Mouse (Mus musculus) embryonic facial prominence, embryonic 12.5 days (tissue): Measurements from ENCODE around the gene Dnajb12. TPM values are rescaled to one million over a fixed set of nuclear protein-coding genes. Genes with fewer than 3 reads are reported as not detected.

Source experiments
- ATAC-seq: fragments of 200-750 bp; cut with Nextera tagmentation; 2 replicates; pipeline ENCODE4 v1.8.0; 2017; ENCODE audit not compliant: insufficient number of reproducible peaks, insufficient read depth, low FRiP score, low TSS enrichment
- H3K27ac ChIP-seq: fragments of 300-500 bp; sonication (generic); 2 replicates; pipeline ENCODE4 v1.5.1; 2016; ENCODE audit warnings: mild to moderate bottlenecking
- H3K27me3 ChIP-seq: fragments of 300-500 bp; sonication (generic); 2 replicates; pipeline ENCODE4 v1.6.1; 2016; ENCODE audit warnings: mild to moderate bottlenecking, moderate library complexity
- H3K36me3 ChIP-seq: fragments of 300-500 bp; sonication (generic); 2 replicates; pipeline ENCODE4 v1.6.1; 2016; ENCODE audit warnings: mild to moderate bottlenecking
- H3K4me1 ChIP-seq: fragments of 300-500 bp; sonication (generic); 2 replicates; pipeline ENCODE4 v1.6.1; 2016
- H3K4me2 ChIP-seq: fragments of 300-500 bp; sonication (generic); replicated peaks from 2 replicates; pipeline ENCODE4 v1.6.1; 2016; ENCODE audit warnings: mild to moderate bottlenecking, moderate library complexity
- H3K4me3 ChIP-seq: fragments of 300-500 bp; sonication (generic); 2 replicates; pipeline ENCODE4 v1.5.1; 2016; ENCODE audit warnings: mild to moderate bottlenecking
- H3K9ac ChIP-seq: fragments of 300-500 bp; sonication (generic); 2 replicates; pipeline ENCODE4 v1.6.1; 2016; ENCODE audit warnings: mild to moderate bottlenecking, moderate library complexity
- H3K9me3 ChIP-seq: fragments of 300-500 bp; sonication (generic); 2 replicates; pipeline ENCODE4 v1.6.1; 2016; ENCODE audit warnings: mild to moderate bottlenecking, moderate library complexity
- WGBS: fragments of 180-500 bp; shearing (Covaris S2); methylation state at CpG from one replicate; pipeline ENCODE4 v1.1.7; 2016; 5-methylcytosine and 5-hydroxymethylcytosine counted together
- polyA plus RNA-seq: library from polyadenylated mRNA; unstranded; fragments of >200 nt; fragmentation: Nextera tagmentation; extraction: Ambion mirVana; gene quantifications from 2 replicates; pipeline ENCODE4 v1.2.1, GENCODE M21; 2016

Dnajb12 gene
- polyA plus RNA-seq, 1 experiment from 2014 or later: 19.9 TPM

GRCm38 (mm10) chr10:59911091-59911490, 31.7 kb downstream of the Dnajb12 start:
- WGBS: 34% methylated on average over 6 of the region's 6 CpGs
- Histone ChIP-seq H3K4me2 (peak overlapping the region; percentile 41), H3K27ac (0 out of 2 replicates have a peak overlapping the region, but pooled peaks have one; percentile 30), H3K4me3 (peak overlapping the region; percentile 2; the same call in 1 of the 2 replicates), H3K9me3 (no peaks in the 10 kb centered on the region), H3K9ac (no peak overlapping the region), H3K27me3 (no peaks in the 10 kb centered on the region), H3K4me1 (peaks cover 56% of the 10 kb centered on the region), H3K36me3 (no peaks in the 10 kb centered on the region)
- ATAC-seq: no peak

DNA sequence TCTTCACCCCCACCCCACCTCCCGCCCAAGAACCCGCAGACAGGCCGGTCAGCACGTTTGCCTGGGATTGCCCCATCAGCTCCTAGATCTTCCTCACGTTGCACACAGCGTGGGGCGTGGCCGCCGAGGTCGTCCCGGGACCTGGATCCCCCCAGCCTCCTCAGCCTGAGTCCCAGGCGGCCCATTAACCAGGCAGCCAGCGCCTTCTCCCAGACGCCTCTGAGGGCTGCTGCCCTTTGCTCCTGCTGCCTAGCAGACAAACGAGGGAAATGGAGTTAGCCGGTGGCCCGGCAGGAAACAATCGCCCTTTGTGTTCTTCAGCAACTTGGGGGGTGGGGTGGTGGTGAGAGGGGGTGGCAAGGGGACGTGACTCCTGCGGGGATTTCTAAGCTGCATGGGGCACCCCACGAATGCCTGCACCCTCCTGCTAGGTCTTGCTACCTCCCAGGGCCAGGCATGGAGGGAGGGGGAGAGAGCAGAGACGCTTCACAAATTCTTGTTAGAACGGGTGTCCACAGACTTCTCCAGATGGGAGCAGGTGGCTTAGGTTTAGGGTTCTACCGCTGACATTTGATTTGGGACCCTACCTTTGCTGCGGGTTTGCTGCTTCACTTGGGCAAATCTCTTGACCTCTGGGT, 32.3 kb downstream of the Dnajb12 start:
- no peaks in the 10 kb centered on the region for H3K9me3 ChIP-seq
- H3K9ac ChIP-seq: no peak overlapping the region
- ATAC-seq: no peak
- WGBS: 3% methylated on average over 25 of the region's 25 CpGs
- peak overlapping the region; percentile 2; the same call in 1 of the 2 replicates for H3K4me3 ChIP-seq
- peak overlapping the region; percentile 41 for H3K4me2 ChIP-seq
- H3K36me3 ChIP-seq: no peaks in the 10 kb centered on the region
- no peaks in the 10 kb centered on the region for H3K27me3 ChIP-seq
- H3K4me1 ChIP-seq: peaks cover 60% of the 10 kb centered on the region
- peak overlapping the region; percentile 30; the same call in 1 of the 2 replicates for H3K27ac ChIP-seq

DNA sequence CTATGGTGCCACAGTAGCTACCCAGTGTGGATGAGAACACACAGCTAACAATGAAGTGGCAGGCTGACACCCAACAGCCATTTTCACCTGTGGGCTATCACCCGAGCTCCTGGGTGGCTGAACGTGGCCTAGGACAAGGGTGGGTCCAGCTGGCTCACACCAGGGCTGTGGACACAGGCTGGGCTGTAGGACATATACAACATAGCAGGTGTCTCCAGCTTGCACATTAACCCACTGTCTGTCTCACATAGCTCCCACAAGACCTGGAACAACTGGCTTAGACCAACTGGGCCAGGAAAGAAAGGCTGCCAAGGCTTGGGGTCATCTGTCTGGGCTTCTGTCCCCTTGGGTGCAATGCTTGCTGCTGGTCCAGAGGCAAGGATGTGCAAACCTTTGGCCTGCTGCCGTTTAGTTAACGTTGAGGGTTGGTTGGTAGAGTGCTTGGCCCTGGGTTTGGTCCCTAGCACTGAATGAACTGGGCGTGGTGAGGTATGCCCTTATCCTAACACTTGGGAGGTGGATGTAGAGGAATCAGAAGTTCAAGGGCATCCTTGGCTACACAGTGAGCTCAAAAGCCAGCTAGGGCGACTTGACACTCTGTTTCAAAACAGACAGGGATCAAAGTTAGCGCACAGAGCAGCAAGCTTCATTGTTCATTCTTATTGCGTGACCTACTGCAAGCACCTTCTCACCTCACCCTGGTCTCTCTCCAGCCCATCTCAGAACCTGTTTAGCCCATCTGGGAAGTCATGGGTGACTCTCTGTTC, 36.0 kb downstream of the Dnajb12 start:
- H3K4me2 ChIP-seq: no peak overlapping the region
- H3K4me1 ChIP-seq: peaks cover 43% of the 10 kb centered on the region
- no peak overlapping the region for H3K27ac ChIP-seq
- no peak for ATAC-seq
- 85% methylated on average over 8 of the region's 8 CpGs for WGBS
- H3K9me3 ChIP-seq: no peaks in the 10 kb centered on the region
- H3K36me3 ChIP-seq: no peaks in the 10 kb centered on the region
- no peak overlapping the region for H3K9ac ChIP-seq
- H3K27me3 ChIP-seq: no peaks in the 10 kb centered on the region
- H3K4me3 ChIP-seq: no peak overlapping the region

DNA sequence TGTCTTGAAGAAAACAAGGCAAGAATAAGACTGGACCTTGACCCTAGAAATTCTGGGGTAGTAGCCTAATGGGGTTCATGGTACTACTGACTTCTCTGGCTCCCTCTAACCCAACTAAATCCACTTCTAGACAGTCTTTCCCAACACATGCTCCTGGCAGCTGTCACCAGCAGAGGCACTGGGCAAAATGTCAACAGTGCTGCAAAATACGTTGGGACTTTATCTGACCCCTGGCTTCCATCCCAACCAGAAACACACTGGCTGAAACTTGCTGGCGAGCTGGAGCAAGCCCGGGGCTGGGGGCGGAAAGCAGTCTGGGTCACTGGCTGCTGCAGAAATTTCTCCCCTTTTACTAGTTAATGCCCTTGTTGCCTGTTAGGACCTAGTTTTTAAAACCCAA, 36.8 kb downstream of the Dnajb12 start:
- Histone ChIP-seq H3K4me1 (peaks cover 41% of the 10 kb centered on the region), H3K4me3 (peak overlapping the region; percentile 19; the same call in 1 of the 2 replicates)
- no peak for ATAC-seq

GRCm38 (mm10) chr10:59916649-59917048, 37.3 kb downstream of the Dnajb12 start:
- no peak overlapping the region for H3K9ac ChIP-seq
- peak overlapping the region; percentile 19; the same call in 1 of the 2 replicates for H3K4me3 ChIP-seq
- under 1% methylated on average over 10 of the region's 10 CpGs for WGBS
- no peaks in the 10 kb centered on the region for H3K36me3 ChIP-seq
- H3K4me2 ChIP-seq: peak overlapping the region; percentile 51
- no peaks in the 10 kb centered on the region for H3K27me3 ChIP-seq
- peaks cover 41% of the 10 kb centered on the region for H3K4me1 ChIP-seq
- H3K27ac ChIP-seq: peak overlapping the region; percentile 76
- ATAC-seq: peak; percentile 86
- no peaks in the 10 kb centered on the region for H3K9me3 ChIP-seq

More for the DNA sequence above, 36.8 kb downstream of the Dnajb12 start:
- peak overlapping the region; percentile 76 for H3K27ac ChIP-seq
- H3K4me2 ChIP-seq: peak overlapping the region; percentile 51
- H3K9me3 ChIP-seq: no peaks in the 10 kb centered on the region
- H3K36me3 ChIP-seq: no peaks in the 10 kb centered on the region
- no peaks in the 10 kb centered on the region for H3K27me3 ChIP-seq
- no peak overlapping the region for H3K9ac ChIP-seq
- WGBS: 6% methylated on average over 4 of the region's 4 CpGs

GRCm38 (mm10) chr10:59918111-59918510, 38.8 kb downstream of the Dnajb12 start:
- WGBS: 89% methylated on average over 4 of the region's 4 CpGs
- no peak for ATAC-seq

DNA sequence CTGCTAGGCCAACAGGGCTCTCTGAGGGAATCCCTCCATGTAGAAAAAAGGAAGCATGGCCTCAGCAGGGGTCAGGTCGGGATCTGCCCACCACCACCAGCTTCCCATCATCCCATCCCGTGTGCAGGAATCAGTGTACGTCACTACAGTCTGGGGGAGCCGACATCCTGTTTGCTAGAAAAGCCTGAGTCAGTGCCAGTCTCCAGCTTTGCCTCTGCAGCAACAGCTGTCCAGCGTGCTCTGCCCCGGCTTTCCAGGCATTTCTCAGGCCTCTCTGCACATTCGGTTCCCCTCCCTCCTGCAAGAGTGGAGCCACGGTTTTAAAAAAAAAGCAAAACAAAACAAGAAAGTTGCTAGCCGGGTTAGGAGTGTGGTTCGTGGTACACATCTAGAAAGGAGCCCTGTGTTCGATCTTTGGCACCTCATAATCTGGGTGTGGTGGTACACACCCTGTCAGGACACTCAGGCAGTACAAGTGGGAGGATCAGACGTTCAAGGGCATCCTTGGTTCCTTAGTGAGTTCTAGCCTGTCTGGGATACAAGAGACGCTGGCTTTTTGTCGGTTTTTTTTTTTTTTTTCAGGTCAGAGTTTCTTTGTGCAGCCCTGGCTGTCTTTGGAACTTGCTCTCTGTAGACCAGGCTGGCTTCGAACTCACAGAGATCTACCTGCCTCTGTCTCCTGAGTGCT, 40.3 kb downstream of the Dnajb12 start:
- no peak for ATAC-seq
- no peaks in the 10 kb centered on the region for H3K27me3 ChIP-seq
- H3K4me2 ChIP-seq: no peak overlapping the region
- H3K9ac ChIP-seq: no peak overlapping the region
- H3K36me3 ChIP-seq: no peaks in the 10 kb centered on the region
- H3K27ac ChIP-seq: peak overlapping the region; percentile 88
- H3K9me3 ChIP-seq: no peaks in the 10 kb centered on the region
- H3K4me1 ChIP-seq: peaks cover 34% of the 10 kb centered on the region
- 36% methylated on average over 15 of the region's 15 CpGs for WGBS
- H3K4me3 ChIP-seq: no peak overlapping the region

More at GRCm38 (mm10) chr10:59918111-59918510, 38.8 kb downstream of the Dnajb12 start:
- no peak overlapping the region for H3K9ac ChIP-seq
- no peak overlapping the region for H3K4me3 ChIP-seq
- no peak overlapping the region for H3K4me2 ChIP-seq
- H3K4me1 ChIP-seq: peaks cover 34% of the 10 kb centered on the region
- H3K36me3 ChIP-seq: no peaks in the 10 kb centered on the region
- no peak overlapping the region for H3K27ac ChIP-seq
- no peaks in the 10 kb centered on the region for H3K9me3 ChIP-seq
- no peaks in the 10 kb centered on the region for H3K27me3 ChIP-seq

DNA sequence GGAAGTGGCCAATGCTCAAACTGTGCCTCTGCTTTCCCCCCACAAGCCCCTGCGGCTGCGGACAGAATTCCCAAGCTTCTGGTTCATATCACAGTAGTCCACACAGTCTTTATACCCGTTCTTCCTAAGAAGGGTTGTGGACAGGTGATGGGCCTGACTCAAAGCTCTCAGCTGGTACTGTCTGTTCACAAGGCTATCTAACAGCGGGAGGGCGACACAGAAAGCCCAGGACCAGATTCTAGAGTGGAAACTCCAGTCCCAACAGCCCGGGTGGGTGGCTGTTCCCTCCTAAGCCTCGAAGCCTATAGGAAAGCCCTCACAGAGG, 41.1 kb downstream of the Dnajb12 start:
- 12% methylated on average over 7 of the region's 7 CpGs for WGBS
- Histone ChIP-seq H3K4me3 (peak overlapping the region; percentile 38), H3K36me3 (no peaks in the 10 kb centered on the region), H3K27ac (peak overlapping the region; percentile 88), H3K4me1 (peaks cover 34% of the 10 kb centered on the region), H3K27me3 (no peaks in the 10 kb centered on the region), H3K4me2 (peak overlapping the region; percentile 76), H3K9ac (no peak overlapping the region), H3K9me3 (no peaks in the 10 kb centered on the region)
- ATAC-seq: no peak

GRCm38 (mm10) chr10:59920810-59921681, 41.7 kb downstream of the Dnajb12 start:
- Histone ChIP-seq H3K4me3 (peak overlapping the region; percentile 38), H3K4me2 (peak overlapping the region; percentile 76), H3K36me3 (no peaks in the 10 kb centered on the region), H3K9ac (peak overlapping the region; percentile 40; the same call in 1 of the 2 replicates), H3K4me1 (peaks cover 30% of the 10 kb centered on the region), H3K9me3 (no peaks in the 10 kb centered on the region), H3K27ac (peak overlapping the region; percentile 88), H3K27me3 (no peaks in the 10 kb centered on the region)
- no peak; the same call in 1 of the 2 replicates for ATAC-seq
- 3% methylated on average over 33 of the region's 33 CpGs for WGBS

- Histone ChIP-seq H3K9me3 (no peaks in the 10 kb centered on the region), H3K27me3 (no peaks in the 10 kb centered on the region), H3K4me1 (peaks cover 26% of the 10 kb centered on the region), H3K4me2 (no peak overlapping the region), H3K9ac (no peak overlapping the region), H3K4me3 (no peak overlapping the region), H3K36me3 (no peaks in the 10 kb centered on the region), H3K27ac (no peak overlapping the region)
- no peak for ATAC-seq
- WGBS: 74% methylated on average over 2 of the region's 2 CpGs
Observed at GRCm38 (mm10) chr10:59923493-59923892, 44.1 kb downstream of the Dnajb12 start.

GRCm38 (mm10) chr10:59924305-59924704, 44.9 kb downstream of the Dnajb12 start:
- no peaks in the 10 kb centered on the region for H3K9me3 ChIP-seq
- H3K36me3 ChIP-seq: no peaks in the 10 kb centered on the region
- H3K4me2 ChIP-seq: no peak overlapping the region
- peaks cover 26% of the 10 kb centered on the region for H3K4me1 ChIP-seq
- no peak overlapping the region for H3K27ac ChIP-seq
- no peaks in the 10 kb centered on the region for H3K27me3 ChIP-seq
- no peak overlapping the region for H3K4me3 ChIP-seq
- ATAC-seq: no peak
- H3K9ac ChIP-seq: no peak overlapping the region
- WGBS: 31% methylated on average over 3 of the region's 3 CpGs
